Mouse (Mus musculus) right cerebral cortex, postnatal 10 days (tissue): ENCODE measurements around the gene Mfsd6l.

ENCODE experiments used
- DNase-seq, 2 experiments: peaks; one replicate each; pipeline ENCODE4 v3.0.0; 2021; ENCODE audit warnings: low spot score in 2 of 2

The Mfsd6l gene

GRCm38 (mm10) chr11:68602200-68602931 lies 46.4 kb downstream of the Mfsd6l start:
- DNase-seq = no peak

DNA sequence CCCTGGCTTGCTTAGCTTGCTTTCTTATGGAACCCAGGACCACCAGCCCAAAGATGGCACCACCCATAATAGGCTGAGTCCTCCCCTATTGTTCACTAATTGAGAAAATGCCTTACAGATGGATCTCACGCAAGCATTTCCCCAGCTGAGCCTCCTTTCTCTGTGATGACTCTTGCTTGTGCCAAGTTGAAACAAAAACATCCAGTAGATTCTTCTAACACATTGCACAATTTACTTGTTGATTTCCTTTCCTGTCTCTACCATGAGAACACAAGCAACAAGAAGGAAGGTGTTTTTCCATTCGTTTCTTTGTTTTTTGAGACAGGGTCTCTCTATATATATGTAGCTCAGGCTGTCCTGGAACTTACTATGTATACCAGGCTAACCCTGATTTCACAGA lies 51.1 kb downstream of the Mfsd6l start:
- DNase-seq = no peak
